Comparison of ENCODE assay signal across 8 mouse cellular contexts in genomic region chr11:3774463-3775262, GRCm38 (mm10).
DNase-seq lines count a peak whose midpoint lies in the region; ATAC-seq and TF ChIP-seq lines count a peak whose summit lies in the region.

No protein-coding gene starts in this region.

- peak overlapping the region; percentile 37 for H3K4me3 ChIP-seq in heart, embryonic 16.5 days (ENCODE audit: low read length)
- peak overlapping the region; percentile 33 for H3K4me3 ChIP-seq in limb, embryonic 13.5 days
- H3K4me3 ChIP-seq in myocyte = no peak overlapping the region

- H3K27ac ChIP-seq in heart, embryonic 16.5 days (ENCODE audit: low read length) = no peak overlapping the region
- H3K27ac ChIP-seq in limb, embryonic 13.5 days = no peak overlapping the region

- peaks cover 7% of the 10 kb centered on the region; the same call in 1 of the 2 replicates for H3K4me1 ChIP-seq in heart, embryonic 16.5 days (ENCODE audit: control insufficient read depth, insufficient read depth, low read length)
- peaks cover 10% of the 10 kb centered on the region for H3K4me1 ChIP-seq in limb, embryonic 13.5 days

- no peaks in the 10 kb centered on the region for H3K36me3 ChIP-seq in heart, embryonic 16.5 days (ENCODE audit: control insufficient read depth, insufficient read depth)
- no peaks in the 10 kb centered on the region for H3K36me3 ChIP-seq in limb, embryonic 13.5 days
- H3K36me3 ChIP-seq in myocyte (ENCODE audit: control insufficient read depth, insufficient read depth) = no peaks in the 10 kb centered on the region

- H3K4me2 ChIP-seq in heart, embryonic 16.5 days (ENCODE audit: low read depth, low read length) = peak overlapping the region; percentile 54
- H3K4me2 ChIP-seq in limb, embryonic 13.5 days (replicated peaks) = peak overlapping the region; percentile 62
- no peak overlapping the region for H3K4me2 ChIP-seq in myocyte (ENCODE audit: low read depth)

- no peak overlapping the region for H3ac ChIP-seq in myocyte (ENCODE audit: control insufficient read depth, insufficient read length)

- no peak for ATAC-seq in heart, embryonic 16.5 days (replicated peaks; ENCODE audit: extremely low read depth, insufficient read depth, low FRiP score)
- no peak for ATAC-seq in limb, embryonic 13.5 days (ENCODE audit: low FRiP score, low read depth)

- H3K79me2 ChIP-seq in myocyte (ENCODE audit: control insufficient read depth, insufficient read depth) = no peaks in the 10 kb centered on the region

- H3K9ac ChIP-seq in heart, embryonic 16.5 days (ENCODE audit: low read length) = no peak overlapping the region
- H3K9ac ChIP-seq in limb, embryonic 13.5 days = no peak overlapping the region

- 2% methylated on average over 55 of the region's 56 CpGs for WGBS in heart, embryonic 16.5 days
- 1% methylated on average over 56 of the region's 56 CpGs for WGBS in limb, embryonic 13.5 days

- no peaks in the 10 kb centered on the region for H3K9me3 ChIP-seq in heart, embryonic 16.5 days (replicated peaks; ENCODE audit: control insufficient read depth, low read length)
- no peaks in the 10 kb centered on the region for H3K9me3 ChIP-seq in limb, embryonic 13.5 days

- no peak for TF ChIP-seq POLR2A in myocyte (IDR thresholded peaks at IDR 0.05; ENCODE audit: insufficient read length, low read depth)

- peaks cover 41% of the 10 kb centered on the region for H3K27me3 ChIP-seq in heart, embryonic 16.5 days (ENCODE audit: control insufficient read depth, insufficient read depth, low read length)
- peaks cover 60% of the 10 kb centered on the region for H3K27me3 ChIP-seq in limb, embryonic 13.5 days
- H3K27me3 ChIP-seq in myocyte (ENCODE audit: control insufficient read depth, insufficient read depth, insufficient read length) = peaks cover 34% of the 10 kb centered on the region

- peak; percentile 22 to 66 for DNase-seq in adrenal gland, adult (ENCODE audit: inconsistent age in 2 of 2, low spot score in 1 of 2)
- DNase-seq in adrenal gland, adult 8-10 months = no peak
- DNase-seq in A20 (ENCODE audit: low read depth, low spot score) = peak; percentile 22
- DNase-seq in cerebellum, adult 9-11 months = peak; percentile 74
- DNase-seq in frontal cortex, postnatal 36 days (ENCODE audit: low spot score in 2 of 2) = no peak

TF ChIP-seq in myocyte, 11 proteins besides CTCF, POLR2A, EP300 and RAD21:
- TF ChIP-seq TCF12 (IDR thresholded peaks at IDR 0.05; ENCODE audit: insufficient read depth, poor library complexity, severe bottlenecking) (no peak), REST (IDR thresholded peaks at IDR 0.05; ENCODE audit: insufficient read depth, insufficient read length) (peak; percentile 83)

Comparison
In these comparisons a context has a peak if more than half of its experiments do, and no peak if none do; other contexts are left out.
1. DNase-seq: peak in adrenal gland, adult (2 of 2), A20 (single experiment) and cerebellum, adult 9-11 months (single experiment); none in adrenal gland, adult 8-10 months (single experiment) and frontal cortex, postnatal 36 days (0 of 2).